Mouse (Mus musculus) liver, postnatal 0 days (tissue): Measurements from ENCODE around the gene Robo1.

Experiments
- CTCF ChIP-seq: sonication (generic); IDR thresholded peaks from 2 replicates; pipeline ENCODE4 v1.5.1; 2016; ENCODE audit warnings: antibody characterized with exemption, low read depth
- EP300 ChIP-seq: IDR thresholded peaks from 2 replicates; pipeline ENCODE4 v1.6.1; 2016; ENCODE audit warnings: antibody characterized with exemption, low read depth, mild to moderate bottlenecking

- TF ChIP-seq CTCF (no peak), EP300 (no peak)
These were observed 622.8 kb downstream of the Robo1 start for GRCm38 (mm10) chr16:72930871-72931270.
